In the genomic region with DNA sequence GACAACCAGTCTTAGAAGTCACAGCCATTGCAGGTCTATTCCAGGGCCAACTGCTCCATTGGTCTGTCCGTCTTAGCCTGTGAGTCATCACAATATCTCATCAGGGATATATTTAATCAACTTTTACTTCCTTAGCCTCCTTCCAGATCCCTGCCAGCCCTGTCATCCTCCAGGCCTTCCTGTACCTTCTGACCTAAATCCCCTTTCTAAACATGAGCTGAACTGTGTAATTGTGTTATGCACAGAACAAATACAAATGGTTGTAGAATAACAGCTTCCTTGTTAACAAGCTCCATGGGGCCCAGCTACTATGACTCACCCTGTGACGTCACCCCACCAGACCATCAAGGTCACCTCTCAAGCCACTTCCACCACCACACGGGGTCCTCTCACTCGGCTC, we compare ENCODE assay signal across 19 mouse cellular contexts.
DNase-seq lines count a peak whose midpoint lies in the region; ATAC-seq and TF ChIP-seq lines count a peak whose summit lies in the region.
"Had no signal": no experiment of that assay in that cellular context is flagged by ENCODE, and none has a peak within 500 bp of the region (broad histone marks: within the 10 kb centered on the region; RNA-seq: fewer than 3 reads in every experiment).

No protein-coding gene starts in this region.

- peak; percentile 53 for ATAC-seq in heart, postnatal 0 days (ENCODE audit: insufficient read depth, low read depth)
- ATAC-seq in monocyte, adult 5-6 weeks (replicated peaks; ENCODE audit: insufficient number of reproducible peaks, low FRiP score, low TSS enrichment, poor library complexity, severe bottlenecking): no peak

- H3K4me2 ChIP-seq in heart, postnatal 0 days (ENCODE audit: low read depth, low read length): no peak overlapping the region
- H3K4me2 ChIP-seq: limb, embryonic 12.5 days; lung, embryonic 15.5 days had no signal

- H3K9me3 ChIP-seq in heart, postnatal 0 days (replicated peaks; ENCODE audit: control insufficient read depth, low read length): no peaks in the 10 kb centered on the region
- H3K9me3 ChIP-seq: hindbrain, embryonic 10.5 days; limb, embryonic 12.5 days; lung, embryonic 15.5 days; megakaryocyte, embryonic 14.5 days had no signal

- H3K4me3 ChIP-seq in heart, postnatal 0 days (ENCODE audit: low read depth, low read length): no peak overlapping the region
- no peak overlapping the region for H3K4me3 ChIP-seq in left cerebral cortex, adult 2 months
- H3K4me3 ChIP-seq: hindbrain, embryonic 10.5 days; limb, embryonic 12.5 days; lung, embryonic 15.5 days; megakaryocyte, embryonic 14.5 days had no signal

- no peaks in the 10 kb centered on the region for H3K4me1 ChIP-seq in heart, postnatal 0 days (ENCODE audit: control insufficient read depth, insufficient read depth)
- H3K4me1 ChIP-seq: hindbrain, embryonic 10.5 days; limb, embryonic 12.5 days; lung, embryonic 15.5 days; megakaryocyte, embryonic 14.5 days had no signal

- intact Hi-C loops in heart, postnatal 14 days (cut with DNase I): no loop called here
- intact Hi-C loops in left cerebral cortex, adult 2 months (cut with DNase I): no loop called here

- DNase-seq in adrenal gland, adult 2 months: peak; percentile 27
- DNase-seq in adrenal gland, postnatal 4 days (ENCODE audit: low spot score in 2 of 2): no peak
- peak; percentile 9 for DNase-seq in heart, postnatal 0 days (ENCODE audit: low spot score)
- no peak for DNase-seq in heart, postnatal 14 days
- DNase-seq in NIH3T3 (ENCODE audit: low read depth): peak; percentile 66
- peak; percentile 28 for DNase-seq in retina, embryonic 14.5 days (ENCODE audit: low spot score)
- DNase-seq in left cerebral cortex, adult 2 months (ENCODE audit: extremely low spot score in 1 of 2, low spot score in 2 of 2): no peak
- DNase-seq: cerebellum, adult 9-11 months; gastrocnemius, postnatal 25 days; kidney, adult 11 months; kidney, postnatal 36 days; layer of hippocampus, postnatal 36 days; right cerebral cortex, postnatal 4 days; thymus, postnatal 25 days had no signal

- TF ChIP-seq CTCF in heart, postnatal 0 days (IDR thresholded peaks at IDR 0.05; ENCODE audit: low read depth): no peak
- TF ChIP-seq CTCF in left cerebral cortex, adult 2 months (IDR thresholded peaks at IDR 0.05): no peak

- no peaks in the 10 kb centered on the region for H3K36me3 ChIP-seq in heart, postnatal 0 days (replicated peaks; ENCODE audit: control insufficient read depth, insufficient read depth, low read length)
- H3K36me3 ChIP-seq: hindbrain, embryonic 10.5 days; limb, embryonic 12.5 days; lung, embryonic 15.5 days had no signal

- no peaks in the 10 kb centered on the region for H3K27me3 ChIP-seq in heart, postnatal 0 days (ENCODE audit: control insufficient read depth, insufficient read depth, low read length)
- H3K27me3 ChIP-seq: limb, embryonic 12.5 days; lung, embryonic 15.5 days; megakaryocyte, embryonic 14.5 days had no signal

- H3K27ac ChIP-seq in heart, postnatal 0 days (ENCODE audit: low read depth): no peak overlapping the region
- H3K27ac ChIP-seq in left cerebral cortex, adult 2 months: no peak overlapping the region
- H3K27ac ChIP-seq: hindbrain, embryonic 10.5 days; limb, embryonic 12.5 days; lung, embryonic 15.5 days had no signal

- H3K9ac ChIP-seq in heart, postnatal 0 days (replicated peaks; ENCODE audit: low read depth, low read length): no peak overlapping the region
- H3K9ac ChIP-seq: limb, embryonic 12.5 days; lung, embryonic 15.5 days had no signal

- no peak for TF ChIP-seq EP300 in heart, postnatal 0 days (IDR thresholded peaks at IDR 0.05; ENCODE audit: low read depth)

- 22% methylated on average over 4 of the region's 4 CpGs for WGBS in heart, postnatal 0 days

Comparison
In these comparisons a context has a peak if more than half of its experiments do, and no peak if none do; other contexts are left out.
1. DNase-seq: peak in adrenal gland, adult 2 months (single experiment), heart, postnatal 0 days (single experiment), NIH3T3 (single experiment) and retina, embryonic 14.5 days (single experiment); none in adrenal gland, postnatal 4 days (0 of 2), heart, postnatal 14 days (0 of 2) and left cerebral cortex, adult 2 months (0 of 2).